Mouse (Mus musculus) urinary bladder, postnatal 36 days (tissue): ENCODE results near the gene Fbn1.

Source experiments
- DNase-seq, 2 experiments: peaks; one replicate each; pipeline ENCODE4 v3.0.0; 2022; ENCODE audit warnings: low spot score in 2 of 2, mixed read lengths in 1 of 2

Gene Fbn1

GRCm38 (mm10) chr2:125507893-125508292, at the start of gene Fbn1:
Gene Fbn1, minus strand, starts transcription at chr2:125507993.
- no peak for DNase-seq

DNA sequence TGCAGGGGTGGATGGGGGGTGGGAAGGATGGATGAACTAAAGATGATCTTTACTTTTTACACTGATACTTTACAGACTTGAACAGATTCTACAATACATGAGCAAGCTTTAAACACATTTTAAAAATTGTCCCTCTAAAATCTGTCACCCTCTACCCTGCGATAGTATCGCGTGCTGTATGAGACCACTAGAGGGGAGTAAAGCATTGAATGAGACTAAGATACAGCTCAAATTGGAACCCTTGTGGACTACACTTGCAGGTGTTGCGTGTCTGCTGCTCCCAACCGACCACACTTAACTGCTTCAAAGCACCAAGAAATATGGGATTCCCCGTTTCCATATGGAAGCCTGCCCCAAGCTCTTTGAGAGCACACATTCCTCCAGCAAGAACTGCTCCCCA, 48.0 kb upstream of the Fbn1 start:
- DNase-seq = no peak

- no peak for DNase-seq
Observed at GRCm38 (mm10) chr2:125548806-125549578, 41.2 kb upstream of the Fbn1 start.

- peak in 1 of 2 experiments; percentile 23 for DNase-seq
Observed at GRCm38 (mm10) chr2:125544986-125545385, 37.2 kb upstream of the Fbn1 start.

- no peak for DNase-seq
Observed at GRCm38 (mm10) chr2:125543646-125544045, 35.9 kb upstream of the Fbn1 start.

DNA sequence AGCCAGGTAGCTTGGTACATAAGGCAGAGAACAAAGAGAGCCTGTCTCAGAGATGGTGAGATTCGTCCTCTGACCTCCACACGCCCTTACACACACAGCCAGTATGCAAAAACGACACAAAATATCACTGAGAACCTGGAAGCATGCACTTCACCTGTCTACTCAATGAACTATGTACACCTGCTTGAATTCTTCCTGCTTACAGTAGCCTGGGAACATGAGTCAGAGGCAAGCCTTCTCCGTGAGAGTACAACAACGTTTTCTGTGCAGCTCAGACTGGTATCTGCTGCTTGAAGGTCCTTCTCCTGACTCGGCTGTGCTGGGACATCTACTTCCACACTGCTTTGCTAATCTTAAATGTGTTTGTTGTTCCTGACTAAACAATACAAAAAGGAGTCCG, 33.7 kb upstream of the Fbn1 start:
- no peak for DNase-seq

GRCm38 (mm10) chr2:125540579-125540978, 32.8 kb upstream of the Fbn1 start:
- DNase-seq = no peak

GRCm38 (mm10) chr2:125539640-125540039, 31.8 kb upstream of the Fbn1 start:
- no peak for DNase-seq

DNA sequence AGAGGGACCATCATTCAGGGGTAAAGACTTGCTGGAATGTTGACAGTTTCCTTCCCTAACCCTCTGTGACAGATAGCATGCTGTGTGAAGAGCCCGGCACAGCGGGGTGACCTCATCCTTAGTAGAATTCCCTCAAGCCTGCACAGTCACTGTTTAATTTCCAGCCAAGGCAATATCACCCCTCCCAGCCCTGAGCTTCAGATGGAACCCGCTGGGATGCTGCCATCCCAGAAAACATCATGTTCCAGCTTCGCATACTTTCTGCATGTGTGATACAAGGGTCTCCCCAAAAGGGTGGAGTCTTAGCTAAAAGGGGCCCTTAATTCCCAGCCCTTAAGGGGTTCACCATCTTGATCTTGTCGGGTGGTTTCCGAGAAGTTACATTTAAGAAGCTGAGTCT, 22.9 kb upstream of the Fbn1 start:
- peak; percentile 14 to 36 for DNase-seq

DNA sequence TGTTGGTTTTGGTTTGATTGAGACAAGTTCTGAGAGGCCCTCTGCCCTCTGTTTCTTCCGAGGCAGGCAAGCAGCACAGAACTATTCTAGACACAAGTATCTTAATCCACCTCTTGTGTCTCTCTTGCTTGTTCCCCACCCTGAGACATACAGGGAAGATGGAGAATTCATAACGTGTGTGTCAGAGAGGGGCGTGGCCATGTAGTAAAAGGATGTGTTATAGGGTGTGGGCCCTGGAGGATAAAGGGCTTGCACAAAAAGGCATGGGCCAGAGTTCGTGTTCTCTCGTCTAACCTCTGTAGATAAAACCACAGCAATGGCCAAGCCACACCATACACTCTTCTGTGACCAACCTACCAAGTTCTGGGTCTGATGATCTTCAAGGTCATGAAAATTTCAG, 18.8 kb upstream of the Fbn1 start:
- no peak for DNase-seq

- no peak for DNase-seq
Observed at GRCm38 (mm10) chr2:125525484-125525883, 17.7 kb upstream of the Fbn1 start.

GRCm38 (mm10) chr2:125516594-125516993, 8.8 kb upstream of the Fbn1 start:
- peak; percentile 15 to 44 for DNase-seq

- DNase-seq = no peak
Observed at GRCm38 (mm10) chr2:125515291-125516057, 7.7 kb upstream of the Fbn1 start.

GRCm38 (mm10) chr2:125514391-125514790, 6.6 kb upstream of the Fbn1 start:
- DNase-seq = no peak

GRCm38 (mm10) chr2:125512544-125512943, 4.8 kb upstream of the Fbn1 start:
- no peak for DNase-seq

DNA sequence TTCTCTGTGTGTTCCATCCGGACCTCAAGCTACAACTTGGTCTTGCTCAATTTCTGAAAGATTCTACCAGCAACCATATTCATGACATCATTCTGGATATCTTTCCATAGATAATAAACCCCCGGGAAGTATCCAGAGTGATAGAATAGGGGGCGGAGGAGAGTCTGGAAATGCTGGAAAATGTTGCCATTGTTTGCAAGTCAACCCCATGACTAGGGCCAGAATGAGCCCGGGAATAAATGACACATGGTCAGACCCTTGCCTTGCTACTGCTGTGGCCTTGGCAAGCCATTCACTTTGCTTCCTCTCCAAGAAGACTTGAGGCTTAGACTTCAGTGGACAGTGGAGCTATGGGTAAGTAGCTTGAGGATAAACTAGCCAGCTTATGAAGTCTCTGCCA, 4.1 kb upstream of the Fbn1 start:
- no peak for DNase-seq

- DNase-seq = no peak
Observed at GRCm38 (mm10) chr2:125510752-125511151, 3.0 kb upstream of the Fbn1 start.

DNA sequence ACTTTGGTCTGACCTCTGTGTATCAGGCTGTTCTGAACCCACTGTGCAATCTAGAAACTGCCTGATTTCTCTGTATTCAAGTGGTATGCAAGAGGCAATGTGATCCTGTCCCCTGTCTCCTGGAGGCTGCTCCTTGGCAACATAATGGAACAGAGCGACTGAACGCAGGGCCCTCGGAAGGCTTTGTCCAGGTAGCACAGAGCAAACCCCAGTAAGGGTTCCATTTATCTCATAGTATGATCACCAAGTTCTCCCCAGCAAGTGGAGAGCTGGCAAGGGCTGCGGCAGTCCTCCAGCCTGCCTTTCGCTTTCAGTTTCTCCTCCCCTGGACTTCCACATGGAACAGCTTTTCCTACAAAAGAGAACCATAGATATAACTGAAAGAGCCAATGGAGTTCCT, 588 bp upstream of the Fbn1 start:
- DNase-seq = no peak

GRCm38 (mm10) chr2:125506316-125507054, 1.3 kb downstream of the Fbn1 start:
- DNase-seq = peak; percentile 29 to 44

- peak; percentile 31 to 33 for DNase-seq
Observed at GRCm38 (mm10) chr2:125505746-125506315, 2.0 kb downstream of the Fbn1 start.

DNA sequence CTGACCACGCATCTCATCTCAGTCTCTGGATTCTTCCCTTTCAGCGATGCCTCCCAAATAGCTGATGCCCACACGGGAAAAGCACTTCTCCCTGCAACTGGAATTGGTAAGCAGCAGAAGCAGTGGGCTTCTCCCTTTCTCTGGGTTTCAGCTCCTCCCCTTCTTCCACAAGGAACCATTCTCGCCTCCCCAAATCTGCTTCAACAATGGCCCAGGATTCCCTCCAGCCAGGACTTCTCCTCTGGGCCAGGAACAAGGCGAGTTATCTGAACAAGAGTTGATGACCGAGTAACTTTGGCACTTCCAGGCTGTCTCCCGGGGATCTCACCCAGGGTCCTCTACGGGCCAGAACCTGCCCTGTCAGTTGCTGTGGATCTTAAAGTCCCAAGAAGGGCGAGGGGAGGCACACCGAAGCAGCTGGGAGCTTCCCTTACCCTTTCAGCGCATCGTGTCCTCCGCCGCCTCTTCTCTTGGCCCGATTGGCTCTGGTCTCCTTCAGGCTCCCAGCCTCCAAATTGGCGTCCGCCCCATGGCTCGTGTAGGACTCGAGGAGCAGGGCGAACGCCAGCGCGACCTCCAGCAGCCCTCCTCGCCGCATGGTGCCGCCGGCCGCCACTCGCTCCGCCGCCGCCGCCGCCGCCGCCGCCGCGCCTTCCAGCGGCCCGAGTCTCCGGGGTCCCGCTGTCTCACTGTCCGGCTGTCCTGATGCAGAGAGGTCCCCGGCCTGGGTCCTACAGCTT, 2.6 kb downstream of the Fbn1 start, which contains the start of gene Gm9913:
Gene Gm9913 (plus strand): TSS at position 84 of the 740 bp plus-strand sequence.
- peak; percentile 33 to 60 for DNase-seq
